Mouse (Mus musculus) brain, embryonic 14.5 days (tissue): ENCODE results near the gene Spata2l. TPM values are rescaled to one million over a fixed set of nuclear protein-coding genes. Genes with fewer than 3 reads are reported as not detected.
"Not testable (repeated sequence)": the region's sequence is repeated elsewhere in the genome, so short reads cannot be mapped to it uniquely, and the experiment has no call there.

Experiments used
- DNase-seq: peaks from one replicate; pipeline ENCODE4 v3.0.0-alpha.2; 2011; ENCODE audit warnings: low read depth
- CTCF ChIP-seq: fragments of 200-500 bp; IDR thresholded peaks from 2 replicates; pipeline ENCODE4 v1.5.1; 2012; ENCODE audit warnings: inconsistent platforms, mild to moderate bottlenecking, moderate library complexity, borderline replicate concordance; ENCODE audit not compliant: insufficient read depth, insufficient read length; ENCODE audit errors: extremely low read depth
- POLR2A ChIP-seq: fragments of 200-500 bp; IDR thresholded peaks from 2 replicates; pipeline ENCODE4 v1.6.1; 2012; ENCODE audit warnings: mild to moderate bottlenecking, inconsistent platforms, borderline replicate concordance; ENCODE audit not compliant: poor library complexity, insufficient read depth, insufficient read length, severe bottlenecking; ENCODE audit errors: extremely low read depth
- polyA plus RNA-seq: library from polyadenylated mRNA; depleted of rRNA; stranded (reverse); fragments of >200 nt; gene quantifications from 2 replicates; pipeline ENCODE4 v1.2.3, GENCODE M21; 2012

The Spata2l gene
- polyA plus RNA-seq, 1 experiment: 3.9 TPM

GRCm38 (mm10) chr8:123233760-123234159 is 2.3 kb downstream of the Spata2l start:
- no peak for DNase-seq
- TF ChIP-seq CTCF: no peak
- no peak for TF ChIP-seq POLR2A

DNA sequence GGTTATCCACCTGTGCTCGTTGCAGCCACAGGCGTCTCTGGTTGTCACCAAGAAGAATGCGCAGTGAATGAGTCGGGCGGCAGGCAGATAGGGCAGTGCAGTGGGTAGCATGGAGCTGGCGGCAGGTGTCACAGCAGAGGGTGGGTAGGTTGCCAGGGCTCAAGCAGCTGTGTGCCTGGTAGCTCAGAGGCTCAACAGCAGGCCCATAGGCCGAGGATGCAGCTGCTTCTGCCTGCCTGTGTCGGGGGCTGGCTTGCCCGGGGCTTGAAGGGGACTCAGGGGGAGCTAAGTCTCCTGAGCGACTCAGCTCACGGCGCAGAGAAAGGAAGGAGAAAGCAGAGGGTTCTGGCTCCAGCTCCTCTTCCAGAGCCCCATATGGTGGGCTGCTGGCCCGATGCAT is 2.7 kb downstream of the Spata2l start:
- TF ChIP-seq POLR2A (no peak), CTCF (no peak)
- no peak for DNase-seq

DNA sequence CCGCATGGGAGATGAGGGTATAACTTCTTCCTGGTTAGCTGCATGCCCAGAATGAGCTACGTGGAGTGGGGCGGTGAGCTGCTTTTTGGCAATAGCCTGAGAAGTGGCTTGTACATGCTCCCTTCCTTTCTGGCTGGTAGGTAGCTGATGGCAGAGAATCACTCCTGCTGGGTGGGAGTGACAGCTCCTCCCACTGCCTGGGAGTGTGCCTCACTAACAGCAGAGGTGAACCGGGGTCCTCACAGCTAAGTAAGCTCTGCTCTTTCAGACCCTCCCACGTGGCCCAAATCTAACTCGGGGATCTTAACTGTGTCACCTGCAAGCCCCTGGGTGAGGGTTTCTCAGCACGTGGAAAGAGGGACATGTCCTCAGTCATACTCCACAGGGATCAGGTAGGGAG is 3.5 kb downstream of the Spata2l start:
- TF ChIP-seq CTCF (no peak), POLR2A (no peak)
- DNase-seq: no peak

DNA sequence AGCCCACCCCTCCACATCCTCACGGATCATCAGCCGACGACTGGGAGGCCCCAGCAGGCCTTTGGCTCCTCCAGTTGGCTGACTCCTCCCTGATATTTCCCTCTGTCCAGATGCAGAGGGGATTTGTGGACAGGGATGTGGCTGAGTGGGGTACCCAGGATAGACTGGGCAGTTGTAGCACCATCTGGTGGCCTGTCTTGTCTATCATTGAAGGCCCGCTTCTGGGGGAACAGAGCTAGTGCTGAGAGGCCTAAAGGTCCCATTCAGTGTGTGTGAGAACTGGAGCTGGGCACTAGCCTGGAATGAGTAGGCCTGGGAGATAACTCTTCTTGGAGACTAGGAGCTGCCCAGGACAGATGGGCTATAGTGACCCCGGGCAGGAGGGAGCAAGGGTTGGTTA is 4.3 kb downstream of the Spata2l start:
- no peak for DNase-seq
- TF ChIP-seq POLR2A: no peak
- TF ChIP-seq CTCF: peak; percentile 25; the same call in 1 of the 2 replicates

- DNase-seq: not testable (repeated sequence)
Observed at GRCm38 (mm10) chr8:123230326-123230725, 5.7 kb downstream of the Spata2l start.

- no peak for TF ChIP-seq CTCF
- no peak for TF ChIP-seq POLR2A
- no peak for DNase-seq
Observed at GRCm38 (mm10) chr8:123228416-123228815, 7.6 kb downstream of the Spata2l start.

- TF ChIP-seq CTCF (no peak), POLR2A (peak; percentile 65; the same call in 1 of the 2 replicates)
- DNase-seq: peak; percentile 97
Observed at GRCm38 (mm10) chr8:123224278-123225266, 11.5 kb downstream of the Spata2l start, which contains the start of gene Cdk10. Cdk10 (plus strand) TSS chr8:123224842.

GRCm38 (mm10) chr8:123220917-123221316 is 15.1 kb downstream of the Spata2l start:
- no peak for DNase-seq
- TF ChIP-seq POLR2A (no peak), CTCF (no peak)

DNA sequence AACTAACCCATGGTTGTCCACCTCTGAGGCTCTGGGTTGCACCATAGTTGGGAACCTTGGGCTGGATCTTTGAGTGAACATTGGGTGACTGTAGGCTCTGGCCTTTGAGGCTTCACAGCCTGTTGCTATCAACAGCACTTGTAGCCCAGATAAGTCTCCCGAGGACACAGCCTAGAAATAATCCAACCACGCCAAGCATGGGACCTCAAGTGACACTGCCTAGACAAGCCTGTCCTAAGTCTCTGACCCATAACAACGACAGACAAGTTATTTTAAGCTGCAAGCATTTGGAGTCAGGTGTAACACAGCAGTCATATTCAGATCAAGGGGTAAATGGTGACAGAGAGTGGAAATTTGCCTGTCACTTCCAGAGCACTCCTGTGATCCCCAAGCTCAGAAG is 20.6 kb downstream of the Spata2l start:
- DNase-seq: no peak
- TF ChIP-seq POLR2A (no peak), CTCF (no peak)

- TF ChIP-seq POLR2A (no peak), CTCF (no peak)
- DNase-seq: no peak
Observed at GRCm38 (mm10) chr8:123213118-123213772, 22.8 kb downstream of the Spata2l start.

- peak; percentile 96 for DNase-seq
- TF ChIP-seq POLR2A (peak; percentile 83; the same call in 1 of the 2 replicates), CTCF (peak; percentile 69)
Observed at GRCm38 (mm10) chr8:123212321-123213117, 23.5 kb downstream of the Spata2l start, which contains the start of the genes Chmp1a and Spata33. Chmp1a (minus strand) TSS chr8:123212763. Spata33 (plus strand) TSS chr8:123212832.

DNA sequence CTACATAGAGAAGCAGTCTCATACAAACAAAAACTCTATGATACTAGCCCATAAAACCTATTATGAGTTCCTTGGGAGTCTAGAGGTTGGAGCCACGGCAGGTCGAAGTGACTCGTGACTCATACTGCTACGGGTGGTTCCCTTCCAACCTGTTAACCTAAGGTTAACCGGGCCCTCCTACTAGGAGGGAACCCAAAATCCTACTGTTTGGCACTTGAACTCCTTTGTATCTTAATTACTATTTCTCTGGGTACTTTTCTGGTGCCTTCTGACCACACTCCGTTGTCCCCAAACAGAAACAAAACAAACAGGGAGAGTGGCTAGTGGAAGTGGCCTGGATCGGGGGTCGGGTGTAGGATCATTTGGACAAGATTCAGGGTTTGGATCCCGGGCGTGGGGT is 24.2 kb downstream of the Spata2l start:
- TF ChIP-seq CTCF: no peak
- no peak for TF ChIP-seq POLR2A
- no peak for DNase-seq
